Mouse (Mus musculus): ENCODE data around the gene Ube2u. TPM values are rescaled to one million over a fixed set of nuclear protein-coding genes. Genes with fewer than 3 reads are reported as not detected.

Ube2u gene
- polyA plus RNA-seq, 1 experiment from 2014 or later, result 1.8 TPM

- no peaks in the 10 kb centered on the region for H3K36me3 ChIP-seq
- H3K9me3 ChIP-seq (replicated peaks), result no peaks in the 10 kb centered on the region
- no peak overlapping the region for H3K27ac ChIP-seq
- peak overlapping the region; percentile 74 for H3K4me2 ChIP-seq
- peaks cover 9% of the 10 kb centered on the region for H3K4me1 ChIP-seq
- peak overlapping the region; percentile 32 for H3K4me3 ChIP-seq (replicated peaks)
- H3K9ac ChIP-seq, result peak overlapping the region; percentile 26; the same call in 1 of the 2 replicates
- peak; percentile 86 for ATAC-seq (replicated peaks; ENCODE audit: low FRiP score)
- 5% methylated on average over 21 of the region's 21 CpGs for WGBS
- peaks cover 11% of the 10 kb centered on the region for H3K27me3 ChIP-seq
Observed at GRCm38 (mm10) chr4:100588236-100589206, 109.9 kb downstream of the Ube2u start.

- Histone ChIP-seq H3K9ac (no peak overlapping the region), H3K27me3 (no peaks in the 10 kb centered on the region), H3K27ac (no peak overlapping the region), H3K4me2 (no peak overlapping the region), H3K36me3 (no peaks in the 10 kb centered on the region), H3K4me3 (replicated peaks) (no peak overlapping the region), H3K4me1 (no peaks in the 10 kb centered on the region), H3K9me3 (replicated peaks) (no peaks in the 10 kb centered on the region)
- ATAC-seq (replicated peaks; ENCODE audit: low FRiP score), result no peak
- 88% methylated on average over 4 of the region's 4 CpGs for WGBS
Observed at GRCm38 (mm10) chr4:100595771-100596170, 117.1 kb downstream of the Ube2u start.

GRCm38 (mm10) chr4:100596630-100597029 lies 118.0 kb downstream of the Ube2u start:
- no peaks in the 10 kb centered on the region for H3K4me1 ChIP-seq
- ATAC-seq (replicated peaks; ENCODE audit: low FRiP score), result no peak
- WGBS, result 80% methylated on average over 5 of the region's 5 CpGs
- H3K4me3 ChIP-seq (replicated peaks), result no peak overlapping the region
- no peak overlapping the region for H3K4me2 ChIP-seq
- no peak overlapping the region for H3K9ac ChIP-seq
- no peaks in the 10 kb centered on the region for H3K9me3 ChIP-seq (replicated peaks)
- no peaks in the 10 kb centered on the region for H3K36me3 ChIP-seq
- no peaks in the 10 kb centered on the region for H3K27me3 ChIP-seq
- peak overlapping the region; percentile 9; the same call in 1 of the 2 replicates for H3K27ac ChIP-seq

- no peak for ATAC-seq (replicated peaks; ENCODE audit: low FRiP score)
- Histone ChIP-seq H3K27me3 (no peaks in the 10 kb centered on the region), H3K27ac (peak overlapping the region; percentile 9; the same call in 1 of the 2 replicates), H3K4me2 (no peak overlapping the region), H3K4me3 (replicated peaks) (no peak overlapping the region), H3K36me3 (no peaks in the 10 kb centered on the region), H3K4me1 (no peaks in the 10 kb centered on the region), H3K9ac (no peak overlapping the region), H3K9me3 (replicated peaks) (no peaks in the 10 kb centered on the region)
- WGBS, result 80% methylated on average over 4 of the region's 4 CpGs
Observed at GRCm38 (mm10) chr4:100597049-100597448, 118.4 kb downstream of the Ube2u start.
